Mouse (Mus musculus): ENCODE measurements around the gene Nfatc2. TPM values are rescaled to one million over a fixed set of nuclear protein-coding genes. Genes with fewer than 3 reads are reported as not detected.

Nfatc2 gene
- polyA plus RNA-seq, 1 experiment = 15.3 TPM

- Histone ChIP-seq H3K4me1 (ENCODE audit: control insufficient read depth, insufficient read depth, insufficient read length) (peaks cover 17% of the 10 kb centered on the region; the same call in 1 of the 2 replicates), H3K4me3 (ENCODE audit: extremely low read depth, insufficient read depth, insufficient read length) (no peak overlapping the region), H3K27ac (ENCODE audit: insufficient read depth, low read length) (no peak overlapping the region), H3K36me3 (ENCODE audit: control insufficient read depth, insufficient read depth, low read length) (peaks cover 14% of the 10 kb centered on the region), H3K27me3 (ENCODE audit: control insufficient read depth, insufficient read depth, low read length) (no peaks in the 10 kb centered on the region)
- DNase-seq (ENCODE audit: low read depth in 1 of 2, low spot score in 2 of 2) = no peak
- no peak for TF ChIP-seq POLR2A (IDR thresholded peaks at IDR 0.05; ENCODE audit: low read depth, low read length)
- WGBS = 95% methylated on average over 32 of the region's 32 CpGs
Observed at GRCm38 (mm10) chr2:168571241-168571640, 30.2 kb downstream of the Nfatc2 start.

GRCm38 (mm10) chr2:168565538-168566253 lies 35.8 kb downstream of the Nfatc2 start:
- H3K4me1 ChIP-seq (ENCODE audit: control insufficient read depth, insufficient read depth, insufficient read length) = peaks cover 4% of the 10 kb centered on the region; the same call in 1 of the 2 replicates
- no peak for DNase-seq (ENCODE audit: low read depth in 1 of 2, low spot score in 2 of 2)
- no peak overlapping the region for H3K4me3 ChIP-seq (ENCODE audit: extremely low read depth, insufficient read depth, insufficient read length)
- peaks cover 8% of the 10 kb centered on the region for H3K36me3 ChIP-seq (ENCODE audit: control insufficient read depth, insufficient read depth, low read length)
- no peak overlapping the region for H3K27ac ChIP-seq (ENCODE audit: insufficient read depth, low read length)
- 72% methylated on average over 19 of the region's 19 CpGs for WGBS
- TF ChIP-seq POLR2A (IDR thresholded peaks at IDR 0.05; ENCODE audit: low read depth, low read length) (no peak), CTCF (IDR thresholded peaks at IDR 0.05; ENCODE audit: extremely low read depth, insufficient read depth, insufficient read length, insufficient replicate concordance) (no peak)
- no peaks in the 10 kb centered on the region for H3K27me3 ChIP-seq (ENCODE audit: control insufficient read depth, insufficient read depth, low read length)

- no peak overlapping the region for H3K4me3 ChIP-seq (ENCODE audit: extremely low read depth, insufficient read depth, insufficient read length)
- H3K4me1 ChIP-seq (ENCODE audit: control insufficient read depth, insufficient read depth, insufficient read length) = peaks cover 4% of the 10 kb centered on the region; the same call in 1 of the 2 replicates
- no peak overlapping the region for H3K27ac ChIP-seq (ENCODE audit: insufficient read depth, low read length)
- WGBS = 19% methylated on average over 12 of the region's 12 CpGs
- no peaks in the 10 kb centered on the region for H3K27me3 ChIP-seq (ENCODE audit: control insufficient read depth, insufficient read depth, low read length)
- no peak for TF ChIP-seq CTCF (IDR thresholded peaks at IDR 0.05; ENCODE audit: extremely low read depth, insufficient read depth, insufficient read length, insufficient replicate concordance)
- TF ChIP-seq POLR2A (IDR thresholded peaks at IDR 0.05; ENCODE audit: low read depth, low read length) = no peak
- H3K36me3 ChIP-seq (ENCODE audit: control insufficient read depth, insufficient read depth, low read length) = peaks cover 5% of the 10 kb centered on the region
- DNase-seq (ENCODE audit: low read depth in 1 of 2, low spot score in 2 of 2) = no peak
Observed at GRCm38 (mm10) chr2:168563184-168563583, 38.3 kb downstream of the Nfatc2 start.

- no peak for DNase-seq (ENCODE audit: low read depth in 1 of 2, low spot score in 2 of 2)
- TF ChIP-seq POLR2A (IDR thresholded peaks at IDR 0.05; ENCODE audit: low read depth, low read length) (no peak), CTCF (IDR thresholded peaks at IDR 0.05; ENCODE audit: extremely low read depth, insufficient read depth, insufficient read length, insufficient replicate concordance) (no peak)
- H3K4me1 ChIP-seq (ENCODE audit: control insufficient read depth, insufficient read depth, insufficient read length) = peaks cover 21% of the 10 kb centered on the region; the same call in 1 of the 2 replicates
- no peak overlapping the region for H3K4me3 ChIP-seq (ENCODE audit: extremely low read depth, insufficient read depth, insufficient read length)
- no peaks in the 10 kb centered on the region for H3K27me3 ChIP-seq (ENCODE audit: control insufficient read depth, insufficient read depth, low read length)
- H3K27ac ChIP-seq (ENCODE audit: insufficient read depth, low read length) = no peak overlapping the region; the same call in 1 of the 2 replicates
- WGBS = 43% methylated on average over 8 of the region's 8 CpGs
- H3K36me3 ChIP-seq (ENCODE audit: control insufficient read depth, insufficient read depth, low read length) = no peaks in the 10 kb centered on the region
Observed at GRCm38 (mm10) chr2:168557035-168557434, 44.4 kb downstream of the Nfatc2 start.

- no peaks in the 10 kb centered on the region for H3K27me3 ChIP-seq (ENCODE audit: control insufficient read depth, insufficient read depth, low read length)
- peak overlapping the region; percentile 73 for H3K27ac ChIP-seq (ENCODE audit: insufficient read depth, low read length)
- peaks cover 21% of the 10 kb centered on the region; the same call in 1 of the 2 replicates for H3K4me1 ChIP-seq (ENCODE audit: control insufficient read depth, insufficient read depth, insufficient read length)
- no peak for TF ChIP-seq CTCF (IDR thresholded peaks at IDR 0.05; ENCODE audit: extremely low read depth, insufficient read depth, insufficient read length, insufficient replicate concordance)
- TF ChIP-seq POLR2A (IDR thresholded peaks at IDR 0.05; ENCODE audit: low read depth, low read length) = no peak
- 8% methylated on average over 23 of the region's 23 CpGs for WGBS
- H3K4me3 ChIP-seq (ENCODE audit: extremely low read depth, insufficient read depth, insufficient read length) = peak overlapping the region; percentile 40
- DNase-seq (ENCODE audit: low read depth in 1 of 2, low spot score in 2 of 2) = peak in 1 of 2 experiments; percentile 48
- H3K36me3 ChIP-seq (ENCODE audit: control insufficient read depth, insufficient read depth, low read length) = no peaks in the 10 kb centered on the region
Observed at GRCm38 (mm10) chr2:168555897-168556670, 45.4 kb downstream of the Nfatc2 start.

GRCm38 (mm10) chr2:168553541-168553961 lies 47.9 kb downstream of the Nfatc2 start:
- no peaks in the 10 kb centered on the region for H3K27me3 ChIP-seq (ENCODE audit: control insufficient read depth, insufficient read depth, low read length)
- DNase-seq (ENCODE audit: low read depth in 1 of 2, low spot score in 2 of 2) = no peak
- WGBS = 39% methylated on average over 18 of the region's 18 CpGs

More at GRCm38 (mm10) chr2:168553541-168553961, 47.9 kb downstream of the Nfatc2 start:
- TF ChIP-seq POLR2A (IDR thresholded peaks at IDR 0.05; ENCODE audit: low read depth, low read length) = no peak
- TF ChIP-seq CTCF (IDR thresholded peaks at IDR 0.05; ENCODE audit: extremely low read depth, insufficient read depth, insufficient read length, insufficient replicate concordance) = no peak
- Histone ChIP-seq H3K4me1 (ENCODE audit: control insufficient read depth, insufficient read depth, insufficient read length) (peaks cover 21% of the 10 kb centered on the region; the same call in 1 of the 2 replicates), H3K36me3 (ENCODE audit: control insufficient read depth, insufficient read depth, low read length) (no peaks in the 10 kb centered on the region), H3K27ac (ENCODE audit: insufficient read depth, low read length) (no peak overlapping the region), H3K4me3 (ENCODE audit: extremely low read depth, insufficient read depth, insufficient read length) (no peak overlapping the region)

Measured in spleen, adult 2 months (tissue).